Mouse (Mus musculus) thymus, adult 18-20 months (tissue): ENCODE measurements around the gene Nsd1.

Source experiments
- DNase-seq, 2 experiments: peaks; one replicate each; pipeline ENCODE4 v3.0.0; 2022; ENCODE audit warnings: mixed read lengths in 2 of 2

Nsd1 gene

DNA sequence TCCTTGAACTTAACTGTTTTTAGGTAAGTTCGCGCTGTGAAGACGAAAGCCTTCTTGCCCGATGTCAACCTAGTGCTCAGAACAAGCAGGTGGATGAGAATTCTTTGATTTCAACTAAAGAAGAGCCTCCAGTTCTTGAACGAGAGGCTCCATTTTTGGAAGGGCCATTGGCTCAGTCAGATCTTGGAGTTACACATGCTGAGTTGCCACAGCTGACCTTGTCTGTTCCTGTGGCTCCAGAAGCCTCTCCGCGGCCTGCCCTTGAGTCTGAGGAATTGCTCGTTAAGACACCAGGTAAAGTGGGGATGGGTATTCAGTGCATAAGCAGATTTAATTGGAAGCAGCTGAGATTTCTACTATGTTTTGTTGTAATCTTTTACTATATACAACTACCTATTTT, 51.9 kb downstream of the Nsd1 start:
- DNase-seq = no peak

- no peak for DNase-seq
Observed at GRCm38 (mm10) chr13:55262096-55262495, 52.5 kb downstream of the Nsd1 start.

DNA sequence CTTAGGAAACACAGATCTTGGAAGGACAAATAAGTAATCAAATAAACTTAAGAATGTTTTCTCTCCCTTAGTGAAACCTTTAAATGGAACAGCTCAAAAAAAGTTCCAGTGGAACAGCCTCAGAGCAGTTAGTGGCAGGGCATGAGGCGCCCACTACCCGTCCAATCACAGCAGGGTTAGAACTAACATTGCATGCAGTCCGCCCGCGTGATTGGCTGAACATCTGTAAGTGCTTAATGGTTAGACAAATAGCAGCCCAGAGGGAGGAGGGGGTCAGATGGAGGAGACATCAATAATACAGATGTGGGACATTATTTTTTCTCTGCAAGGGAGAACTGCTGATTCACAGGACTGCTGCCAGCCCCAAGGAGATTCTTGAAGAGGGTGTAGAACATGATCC, 67.6 kb downstream of the Nsd1 start:
- DNase-seq = no peak

DNA sequence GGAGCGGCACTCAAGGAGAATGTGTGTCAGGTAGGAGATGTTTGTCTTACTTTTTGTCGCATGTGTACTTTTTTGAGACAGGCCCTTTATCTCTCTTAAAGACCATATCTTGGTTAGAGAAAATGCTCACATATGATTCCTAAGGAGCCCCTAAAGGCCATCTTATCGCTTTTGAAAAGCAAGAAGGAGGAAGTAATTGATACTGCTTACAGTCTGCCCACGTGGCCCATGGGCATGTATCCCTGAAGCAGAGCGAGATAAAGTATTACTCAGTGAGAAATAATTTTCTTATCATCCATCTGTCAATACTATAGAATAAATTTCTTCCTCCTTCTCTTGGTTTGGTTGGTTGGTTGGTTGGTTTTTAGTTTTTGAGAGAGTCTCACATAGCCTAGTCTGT, 68.1 kb downstream of the Nsd1 start:
- DNase-seq = no peak

DNA sequence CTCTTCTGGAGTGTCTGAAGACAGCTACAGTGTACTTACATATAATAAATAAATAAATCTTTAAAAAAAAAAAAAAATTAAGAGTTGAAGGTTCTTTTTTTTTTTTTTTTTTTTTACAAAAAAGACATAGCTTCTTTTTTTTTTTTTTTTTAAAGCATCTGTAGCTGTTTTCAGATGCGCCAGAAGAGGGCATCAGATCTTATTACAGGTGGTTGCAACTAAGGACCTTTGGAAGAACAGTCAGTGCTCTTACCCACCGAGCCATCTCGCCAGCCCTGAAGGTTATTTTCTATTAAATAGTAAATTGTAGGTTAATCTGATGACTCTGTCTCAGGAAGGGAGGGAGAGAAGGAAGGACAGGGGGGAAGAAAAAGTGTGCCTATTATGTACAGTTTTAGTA, 79.3 kb downstream of the Nsd1 start:
- no peak for DNase-seq

DNA sequence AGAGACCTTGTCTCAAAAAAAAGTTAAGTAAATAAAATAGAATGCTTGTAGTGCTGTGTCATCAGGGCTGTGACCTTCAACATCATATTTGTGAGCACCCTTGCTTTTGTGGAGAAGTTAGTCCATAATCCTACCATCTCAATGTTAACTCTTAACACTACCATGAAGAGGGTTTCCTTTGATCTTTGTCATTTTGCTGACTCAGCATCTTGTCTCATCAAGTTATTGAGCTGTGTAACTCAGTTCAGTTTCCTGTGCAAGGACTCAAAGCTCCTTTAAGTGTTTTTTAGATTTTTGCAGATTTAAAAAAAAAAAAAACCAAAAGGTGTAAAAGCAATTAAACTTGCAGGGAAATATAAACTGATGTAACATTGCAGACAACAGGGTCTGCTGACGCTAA, 87.2 kb downstream of the Nsd1 start:
- DNase-seq = no peak

DNA sequence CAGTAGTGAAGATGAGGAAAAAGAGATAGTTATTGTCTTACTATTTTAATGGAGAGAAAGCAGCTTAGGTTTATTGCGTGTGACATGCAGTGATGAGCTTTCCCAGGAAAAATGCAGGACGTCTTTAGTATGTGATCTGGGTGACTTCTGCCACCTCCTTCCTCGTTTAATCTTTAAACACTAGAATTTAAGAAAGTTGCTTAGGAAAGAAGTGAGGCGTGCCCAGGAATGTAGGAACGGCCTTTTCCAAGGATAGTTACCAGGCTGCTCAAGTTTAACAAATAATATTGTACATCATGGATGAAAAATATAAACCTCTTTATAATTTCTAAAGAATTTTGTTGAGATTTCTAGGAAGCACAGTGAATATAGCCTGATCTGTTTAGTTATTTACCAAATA, 91.3 kb downstream of the Nsd1 start:
- no peak for DNase-seq

DNA sequence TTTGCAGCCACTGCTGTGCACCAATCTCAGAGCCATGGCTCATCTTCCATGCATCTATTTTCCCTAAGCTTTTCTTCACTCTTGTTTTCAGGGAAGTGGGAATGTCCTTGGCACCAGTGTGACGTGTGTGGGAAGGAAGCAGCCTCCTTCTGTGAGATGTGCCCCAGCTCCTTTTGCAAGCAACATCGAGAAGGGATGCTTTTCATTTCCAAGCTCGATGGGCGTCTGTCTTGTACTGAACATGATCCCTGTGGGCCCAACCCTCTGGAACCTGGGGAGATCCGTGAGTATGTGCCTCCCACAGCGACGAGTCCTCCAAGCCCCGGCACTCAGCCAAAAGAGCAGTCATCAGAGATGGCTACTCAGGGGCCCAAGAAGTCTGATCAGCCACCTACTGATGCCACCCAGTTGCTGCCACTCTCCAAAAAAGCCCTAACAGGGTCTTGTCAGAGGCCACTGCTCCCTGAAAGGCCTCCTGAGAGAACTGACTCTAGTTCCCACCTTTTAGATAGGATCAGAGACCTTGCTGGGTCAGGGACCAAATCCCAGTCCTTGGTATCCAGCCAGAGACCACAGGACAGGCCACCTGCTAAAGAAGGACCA, 102.5 kb downstream of the Nsd1 start:
- DNase-seq = no peak

- DNase-seq = no peak
Observed at GRCm38 (mm10) chr13:55313051-55313450, 103.5 kb downstream of the Nsd1 start.

DNA sequence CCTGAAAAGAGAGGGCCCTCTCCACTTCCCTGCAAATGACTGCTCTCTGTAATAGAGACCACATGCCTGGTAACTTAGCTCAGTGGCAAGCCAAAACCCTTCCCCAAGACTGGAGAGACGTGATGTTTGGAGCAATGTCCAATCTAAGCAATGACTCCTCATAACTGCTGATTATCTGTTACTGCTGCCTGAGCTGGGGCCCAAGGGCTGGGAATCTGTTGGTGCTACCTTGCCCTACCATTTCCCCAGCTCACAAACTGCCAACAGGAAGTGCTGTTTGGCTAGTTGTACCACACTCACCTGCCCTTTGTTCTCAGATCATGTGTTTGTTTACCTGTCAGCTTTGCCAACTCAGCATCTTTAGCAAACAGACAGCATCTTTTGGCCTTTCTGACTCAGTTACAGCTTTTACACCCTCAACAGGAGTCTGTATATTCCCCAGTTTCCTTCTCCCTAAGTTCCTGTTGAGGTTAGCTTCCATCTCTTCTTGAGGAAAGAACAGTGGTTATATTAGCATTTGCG, 105.4 kb downstream of the Nsd1 start:
- no peak for DNase-seq

GRCm38 (mm10) chr13:55318351-55318750, 108.8 kb downstream of the Nsd1 start:
- no peak for DNase-seq

DNA sequence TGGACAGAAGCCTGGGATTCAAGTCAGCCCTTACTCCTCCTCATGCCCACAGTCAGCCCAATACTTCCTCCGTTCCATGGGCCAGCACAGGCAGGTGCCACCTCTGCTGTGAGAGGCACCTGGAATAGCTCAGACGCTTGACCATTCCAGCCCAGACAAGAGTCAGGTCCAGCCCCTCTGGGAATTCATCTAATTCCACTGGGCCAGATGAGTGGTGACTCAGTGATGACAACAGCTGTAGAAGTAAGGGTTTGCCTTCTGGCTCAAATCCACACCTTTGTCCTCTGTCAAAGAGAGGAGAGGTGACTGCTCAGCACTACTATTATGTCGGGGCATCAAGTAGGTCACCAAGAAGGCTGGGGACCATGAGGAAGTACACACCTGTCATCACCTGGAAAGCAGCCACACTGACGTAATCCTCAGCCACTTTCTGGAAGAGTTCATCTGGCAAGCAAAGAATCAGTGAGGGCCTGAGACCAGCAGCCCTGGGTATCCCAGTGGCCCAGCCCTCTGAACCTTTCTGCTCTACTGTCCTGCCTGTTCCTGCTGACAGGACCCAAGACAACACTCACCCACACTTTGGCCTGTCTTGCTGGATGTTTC, 110.5 kb downstream of the Nsd1 start, which contains the start of gene Prelid1:
Prelid1 (plus strand) TSS at position 570 of the 603 bp plus-strand sequence.
- DNase-seq = no peak

DNA sequence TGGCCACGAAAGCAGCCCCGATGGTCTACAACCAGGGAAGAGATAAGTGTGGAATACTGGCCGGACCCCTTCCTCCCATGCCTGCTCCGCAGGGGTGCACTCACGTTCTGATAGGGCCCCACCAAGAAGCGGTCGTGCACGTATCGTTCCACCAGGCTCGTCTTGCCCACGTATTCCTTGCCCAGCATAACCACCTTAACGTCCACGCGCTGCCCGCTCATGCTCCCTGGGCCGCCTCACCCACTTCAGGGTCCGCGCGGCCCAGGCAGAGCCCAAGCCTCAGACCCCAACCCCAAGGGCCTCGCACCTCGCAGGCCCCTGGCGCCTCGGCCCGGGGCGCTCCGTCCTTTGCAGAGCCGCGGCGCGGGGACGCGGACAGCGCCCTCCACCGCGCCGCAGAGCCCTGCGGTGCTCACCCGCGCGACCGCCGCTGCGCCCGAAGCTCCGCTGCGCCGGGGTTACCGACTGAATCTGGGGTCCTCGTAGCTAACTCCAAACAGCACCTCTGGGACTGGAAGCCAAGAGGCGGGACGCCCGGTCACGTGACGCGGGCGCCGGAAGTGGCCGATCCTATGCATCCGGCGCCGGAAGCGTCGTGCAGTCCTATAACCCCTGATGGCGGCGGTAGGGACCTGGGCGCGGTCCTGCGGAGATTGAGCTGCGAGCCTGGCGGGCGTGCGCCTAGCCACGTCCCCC, 112.0 kb downstream of the Nsd1 start, which contains the start of gene Rab24:
Rab24 (minus strand) TSS at position 513 of the 696 bp plus-strand sequence.
- DNase-seq = peak; percentile 83

GRCm38 (mm10) chr13:55322130-55322825, 112.7 kb downstream of the Nsd1 start:
- DNase-seq = no peak

DNA sequence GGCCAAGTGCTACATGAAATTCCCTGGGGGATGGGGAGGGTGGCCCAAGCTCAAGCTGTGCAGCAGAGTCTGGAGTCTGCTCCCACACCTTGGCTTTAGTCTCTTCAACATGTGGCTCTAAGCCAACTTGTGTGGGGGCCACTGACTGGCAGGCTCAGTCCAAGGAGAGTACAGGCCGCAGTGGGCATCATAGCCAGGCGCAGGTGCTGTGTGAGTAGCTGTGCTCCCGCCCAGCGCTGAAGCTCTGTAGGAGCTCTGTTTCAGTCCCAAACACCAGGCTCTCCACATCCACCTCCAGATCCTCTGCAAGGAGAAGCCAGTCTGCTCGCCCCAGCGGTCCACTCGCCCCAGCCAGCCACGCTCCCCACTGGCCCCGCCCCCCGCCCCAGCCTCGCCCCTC, 116.0 kb downstream of the Nsd1 start:
- DNase-seq = no peak

- DNase-seq = no peak
Observed at GRCm38 (mm10) chr13:55327169-55327568, 117.6 kb downstream of the Nsd1 start.

- DNase-seq = peak; percentile 77 to 85
Observed at GRCm38 (mm10) chr13:55327633-55328032, 118.1 kb downstream of the Nsd1 start.

- DNase-seq = no peak
Observed at GRCm38 (mm10) chr13:55328171-55328570, 118.6 kb downstream of the Nsd1 start.

DNA sequence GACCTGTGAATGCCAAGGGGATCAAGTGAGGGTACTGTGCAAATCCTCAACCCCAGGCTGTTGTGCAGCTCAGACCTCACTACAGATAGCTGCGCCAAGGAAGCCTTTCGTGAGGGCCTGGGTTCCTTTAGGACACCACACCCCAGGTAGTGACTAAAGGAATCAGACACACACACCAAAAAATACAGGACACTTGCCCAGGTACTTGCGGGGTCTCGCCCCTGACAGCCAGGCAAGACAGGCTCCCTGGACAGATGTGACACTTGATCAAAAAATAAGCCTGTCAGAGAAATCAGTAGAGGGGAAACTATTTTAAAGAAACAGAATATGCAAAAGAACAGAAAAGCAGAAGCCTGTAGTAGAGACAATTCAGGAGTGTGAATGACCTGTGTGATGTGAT, 119.1 kb downstream of the Nsd1 start:
- no peak for DNase-seq

DNA sequence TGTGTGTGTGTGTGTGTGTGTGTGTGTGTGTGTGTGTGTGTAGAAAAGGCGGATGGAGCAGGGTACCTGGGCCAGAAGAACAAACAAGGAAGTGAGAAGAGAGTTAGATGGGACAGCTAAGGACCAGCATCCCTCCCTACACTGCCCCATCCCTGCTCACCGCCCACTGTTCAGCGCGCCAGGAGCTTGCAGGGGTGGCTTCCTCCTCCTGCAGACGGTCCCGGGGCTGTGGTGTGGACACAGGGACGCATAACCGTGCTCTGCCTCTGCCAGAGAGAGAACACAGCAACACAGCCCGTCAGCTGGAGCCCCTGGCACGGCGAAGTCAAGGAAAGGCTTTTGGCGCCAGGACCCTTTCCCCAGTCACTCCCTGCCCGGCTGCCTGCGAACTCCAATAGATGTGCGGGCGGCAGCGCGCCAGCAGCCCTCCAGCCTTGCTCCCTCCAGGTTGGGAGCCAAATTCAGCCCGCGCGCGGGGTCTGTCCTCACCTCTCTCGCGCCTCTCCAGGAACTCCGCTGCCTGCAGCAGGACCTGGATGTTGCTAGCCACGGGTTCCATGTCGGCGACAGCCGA, 119.6 kb downstream of the Nsd1 start:
- peak in 1 of 2 experiments; percentile 50 for DNase-seq

- peak; percentile 74 to 82 for DNase-seq
Observed at GRCm38 (mm10) chr13:55329683-55330566, 120.3 kb downstream of the Nsd1 start, which contains the start of gene Mxd3. Gene Mxd3 (minus strand): TSS chr13:55329823.
